Mouse (Mus musculus) forebrain, embryonic 12.5 days (tissue): Measurements from ENCODE around the gene Nrsn2. TPM values are rescaled to one million over a fixed set of nuclear protein-coding genes. Genes with fewer than 3 reads are reported as not detected.
A peak's percentile ranks its signal among the peaks of the same experiment; 100 is the strongest.

Experiments used
- ATAC-seq: fragments of 200-750 bp; cut with Nextera tagmentation; 2 replicates; pipeline ENCODE4 v1.8.0; 2017; ENCODE audit warnings: moderate TSS enrichment; ENCODE audit not compliant: low FRiP score
- H3K27ac ChIP-seq: fragments of 300-500 bp; sonication (generic); 2 replicates; pipeline ENCODE4 v1.5.1; 2016; ENCODE audit warnings: mild to moderate bottlenecking
- H3K27me3 ChIP-seq: fragments of 300-500 bp; sonication (generic); 2 replicates; pipeline ENCODE4 v1.6.1; 2016; ENCODE audit warnings: mild to moderate bottlenecking
- H3K36me3 ChIP-seq: fragments of 300-500 bp; sonication (generic); replicated peaks from 2 replicates; pipeline ENCODE4 v1.6.1; 2016; ENCODE audit warnings: mild to moderate bottlenecking
- H3K4me1 ChIP-seq: fragments of 300-500 bp; sonication (generic); 2 replicates; pipeline ENCODE4 v1.6.1; 2016
- H3K4me2 ChIP-seq: fragments of 300-500 bp; sonication (generic); 2 replicates; pipeline ENCODE4 v1.6.1; 2016; ENCODE audit warnings: mild to moderate bottlenecking, moderate library complexity
- H3K4me3 ChIP-seq: fragments of 300-500 bp; sonication (generic); replicated peaks from 2 replicates; pipeline ENCODE4 v1.5.1; 2016; ENCODE audit warnings: mild to moderate bottlenecking
- H3K9ac ChIP-seq: fragments of 300-500 bp; sonication (generic); 2 replicates; pipeline ENCODE4 v1.6.1; 2016; ENCODE audit warnings: mild to moderate bottlenecking
- H3K9me3 ChIP-seq: fragments of 300-500 bp; sonication (generic); 2 replicates; pipeline ENCODE4 v1.6.1; 2016
- WGBS: fragments of 180-500 bp; shearing (Covaris S2); methylation state at CpG from one replicate; pipeline ENCODE4 v1.1.7; 2016; 5-methylcytosine and 5-hydroxymethylcytosine counted together
- polyA plus RNA-seq: library from polyadenylated mRNA; unstranded; fragments of >200 nt; fragmentation: Nextera tagmentation; extraction: Ambion mirVana; gene quantifications from 2 replicates; pipeline ENCODE4 v1.2.1, GENCODE M21; 2016

The Nrsn2 gene
- polyA plus RNA-seq, 1 experiment from 2014 or later: 11.1 TPM

DNA sequence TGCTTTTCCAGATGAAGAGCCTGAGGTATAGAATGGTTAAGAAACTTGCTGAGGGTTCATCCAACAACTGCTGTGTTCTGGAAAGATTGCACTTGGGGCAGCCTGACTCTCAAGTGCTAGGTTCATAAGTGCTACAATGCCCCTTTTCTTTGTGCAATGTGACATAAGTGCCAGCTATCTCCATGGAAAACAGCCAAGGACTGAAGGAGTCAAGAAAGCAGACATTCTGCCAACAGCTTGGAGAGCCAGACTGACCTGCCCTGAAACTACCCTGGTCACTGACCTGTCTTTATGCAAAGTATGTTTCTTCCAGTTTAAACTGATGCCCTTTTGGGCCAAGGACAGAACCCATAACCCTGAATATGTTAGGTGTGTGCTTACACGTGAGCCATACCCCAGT is 39.6 kb downstream of the Nrsn2 start:
- H3K4me3 ChIP-seq: no peak overlapping the region
- no peak overlapping the region for H3K27ac ChIP-seq
- H3K36me3 ChIP-seq: no peaks in the 10 kb centered on the region
- H3K4me2 ChIP-seq: no peak overlapping the region
- H3K27me3 ChIP-seq: peaks cover 16% of the 10 kb centered on the region; the same call in 1 of the 2 replicates
- ATAC-seq: no peak
- H3K4me1 ChIP-seq: peaks cover 3% of the 10 kb centered on the region; the same call in 1 of the 2 replicates
- no peak overlapping the region for H3K9ac ChIP-seq
- no peaks in the 10 kb centered on the region for H3K9me3 ChIP-seq
- 76% methylated on average over 1 of the region's 1 CpGs for WGBS

DNA sequence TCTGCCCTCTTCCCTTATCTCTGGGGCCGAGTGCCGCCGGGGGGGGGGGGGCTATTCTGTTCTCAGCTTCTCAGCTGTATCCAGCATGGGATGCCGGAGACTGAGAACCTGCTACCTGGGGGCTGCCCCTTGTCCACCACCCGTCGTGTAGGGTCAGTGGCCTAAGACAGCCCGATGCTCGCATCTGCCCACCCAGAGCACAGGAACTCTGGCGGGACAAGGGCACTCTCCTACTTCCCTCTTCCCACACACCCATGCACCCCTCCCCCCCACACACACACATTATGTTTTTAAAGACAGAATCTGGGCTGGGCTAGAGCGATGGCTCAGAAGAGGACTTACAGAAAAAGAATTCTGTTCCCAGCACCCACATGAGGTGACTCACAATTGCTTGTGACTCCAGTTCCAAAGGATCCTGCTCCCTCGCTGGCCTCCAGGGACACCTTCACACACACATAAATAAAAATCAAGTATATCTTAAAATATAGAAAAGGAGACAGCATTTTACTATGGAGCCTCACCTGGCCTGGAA is 41.1 kb downstream of the Nrsn2 start:
- H3K9ac ChIP-seq: no peak overlapping the region
- H3K9me3 ChIP-seq: no peaks in the 10 kb centered on the region
- H3K4me3 ChIP-seq: no peak overlapping the region
- no peak for ATAC-seq
- no peak overlapping the region for H3K27ac ChIP-seq
- peaks cover 14% of the 10 kb centered on the region; the same call in 1 of the 2 replicates for H3K27me3 ChIP-seq
- peaks cover 17% of the 10 kb centered on the region for H3K4me1 ChIP-seq
- 47% methylated on average over 11 of the region's 11 CpGs for WGBS
- no peak overlapping the region for H3K4me2 ChIP-seq
- 0 out of 2 replicates have a peak, but pooled peaks cover 5% of the 10 kb centered on the region for H3K36me3 ChIP-seq

DNA sequence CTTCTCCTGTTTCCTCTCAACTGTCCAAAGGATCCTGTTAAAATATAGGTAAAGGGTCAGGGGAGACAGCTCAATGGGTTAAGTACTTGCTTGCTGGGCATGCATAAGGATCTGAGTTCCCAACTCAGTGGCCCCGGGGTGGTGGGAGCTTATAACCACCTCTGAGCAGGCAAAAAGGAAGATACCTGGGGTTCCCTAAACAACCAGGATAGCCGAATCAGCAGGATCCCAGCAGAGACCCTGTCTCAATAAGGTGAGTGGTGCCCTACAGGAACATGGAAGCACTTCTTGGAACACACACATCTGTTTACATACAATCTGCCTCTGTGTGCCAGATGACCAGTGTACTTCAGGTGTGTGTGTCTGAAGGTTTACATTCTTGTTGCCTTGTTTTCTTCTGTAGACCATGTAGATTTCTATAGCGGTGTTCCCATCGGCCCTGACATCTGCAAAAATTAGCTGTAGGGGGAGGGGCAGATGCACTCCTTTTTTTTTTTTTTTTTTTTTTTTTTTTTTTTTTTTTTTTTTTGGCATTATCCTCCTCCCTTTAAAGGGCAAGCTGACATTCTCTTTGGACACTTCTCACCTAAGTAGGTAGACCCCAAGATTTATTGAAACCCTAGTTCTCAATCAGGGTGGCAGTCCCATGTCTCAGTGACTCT is 43.0 kb downstream of the Nrsn2 start:
- H3K4me2 ChIP-seq: no peak overlapping the region
- H3K36me3 ChIP-seq: peaks cover 21% of the 10 kb centered on the region; the same call in 1 of the 2 replicates
- H3K27me3 ChIP-seq: peaks cover 14% of the 10 kb centered on the region; the same call in 1 of the 2 replicates
- H3K4me1 ChIP-seq: peaks cover 19% of the 10 kb centered on the region
- H3K4me3 ChIP-seq: no peak overlapping the region
- no peak for ATAC-seq
- 86% methylated on average over 4 of the region's 4 CpGs for WGBS
- H3K27ac ChIP-seq: no peak overlapping the region
- H3K9me3 ChIP-seq: no peaks in the 10 kb centered on the region
- no peak overlapping the region for H3K9ac ChIP-seq

DNA sequence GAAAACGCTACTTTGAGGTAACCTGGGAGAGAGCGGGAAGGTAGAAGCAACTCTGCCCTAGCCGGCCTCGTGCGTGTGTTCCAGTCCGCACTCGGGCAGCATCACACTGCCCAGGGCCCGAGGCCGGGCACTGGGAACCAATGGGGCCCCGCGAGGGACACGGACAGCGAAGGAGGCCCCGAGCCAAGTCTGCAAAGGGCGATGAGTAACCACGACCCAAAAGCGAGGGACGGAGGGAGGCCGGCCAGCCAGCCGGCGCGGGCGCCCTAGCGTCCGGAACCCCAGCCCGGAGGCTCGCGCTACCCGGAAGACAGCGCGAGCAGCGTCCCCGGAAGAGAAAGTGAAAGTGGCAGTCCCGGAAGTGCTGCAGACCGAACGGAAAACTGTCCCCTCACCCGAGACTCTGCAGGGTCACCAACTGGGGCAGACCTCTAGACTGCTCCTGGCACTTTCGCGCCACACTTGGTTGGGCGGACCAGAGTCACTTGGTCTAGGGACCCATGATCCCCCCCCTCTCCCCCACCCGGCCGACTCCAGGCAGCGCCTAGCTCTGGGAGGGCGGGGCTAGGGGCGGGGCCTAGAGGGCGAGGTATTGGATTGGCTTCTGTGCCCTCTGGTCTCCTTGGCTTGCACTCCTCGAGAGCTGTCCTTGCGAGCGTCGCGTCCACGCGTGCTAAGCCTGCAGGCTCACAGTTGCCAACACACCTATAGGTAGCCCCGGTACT is 44.2 kb downstream of the Nrsn2 start, which contains the start of gene Rbck1:
TSS of gene Rbck1 (minus strand) at position 553 of the 725 bp plus-strand sequence.
- under 1% methylated on average over 54 of the region's 54 CpGs for WGBS
- Histone ChIP-seq H3K9me3 (no peaks in the 10 kb centered on the region), H3K27ac (peak within 1 kb of the TSS; percentile 85), H3K4me1 (peaks cover 19% of the 10 kb centered on the region), H3K4me3 (peak within 1 kb of the TSS; percentile 85), H3K9ac (peak within 1 kb of the TSS; percentile 94), H3K27me3 (peaks cover 14% of the 10 kb centered on the region; the same call in 1 of the 2 replicates), H3K4me2 (peak within 1 kb of the TSS; percentile 85), H3K36me3 (peaks cover 32% of the 10 kb centered on the region)
- ATAC-seq: peak; percentile 96

DNA sequence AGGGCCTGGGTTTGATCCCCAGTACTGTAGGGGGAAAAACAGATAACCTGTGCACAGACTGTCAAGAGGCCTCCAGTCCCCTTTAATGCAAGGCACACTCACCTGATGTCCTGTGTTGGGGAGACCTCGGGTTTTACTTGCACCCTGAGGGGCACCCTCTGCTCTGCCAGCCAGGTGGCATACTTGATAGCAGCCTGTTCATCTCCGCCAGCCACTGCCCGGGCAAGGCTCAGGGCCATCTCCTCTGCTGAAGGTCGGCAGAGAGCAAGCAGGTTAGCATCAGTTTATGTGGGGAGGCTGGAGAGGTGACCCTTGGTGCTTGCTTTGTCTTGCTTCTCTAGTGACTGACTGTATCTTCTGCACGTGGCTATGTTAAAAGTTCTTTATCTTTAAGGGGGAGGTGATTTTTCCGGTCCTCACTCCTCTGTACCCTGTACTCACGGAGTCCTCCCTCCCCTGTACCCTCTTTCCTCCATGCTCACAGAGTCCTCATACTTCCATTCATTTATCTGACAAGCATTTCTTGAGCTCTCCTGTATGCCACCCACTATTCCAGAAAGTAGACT is 45.5 kb downstream of the Nrsn2 start:
- 77% methylated on average over 7 of the region's 7 CpGs for WGBS
- ATAC-seq: no peak

DNA sequence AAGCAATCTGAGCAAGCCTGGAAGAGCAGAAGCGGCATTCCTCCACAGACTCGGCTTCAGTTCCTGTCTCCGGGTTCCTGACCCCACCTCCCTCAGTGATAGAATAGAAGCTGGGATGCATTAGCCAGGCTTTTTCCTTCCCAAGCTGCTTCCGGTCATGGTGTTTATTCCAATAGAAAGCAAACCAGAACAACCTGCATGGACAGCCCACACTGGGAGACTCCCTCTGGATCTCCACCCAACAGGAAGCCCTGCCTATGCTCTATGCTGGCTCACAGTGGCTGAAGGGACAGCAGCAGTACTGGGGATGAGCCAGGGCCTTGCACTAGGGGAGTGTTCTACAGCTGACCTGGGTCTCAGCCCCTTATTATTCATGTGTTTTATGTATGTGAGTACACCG is 48.5 kb downstream of the Nrsn2 start:
- peaks cover 19% of the 10 kb centered on the region for H3K4me1 ChIP-seq
- H3K36me3 ChIP-seq: peaks cover 74% of the 10 kb centered on the region
- H3K9me3 ChIP-seq: no peaks in the 10 kb centered on the region
- H3K27ac ChIP-seq: no peak overlapping the region
- WGBS: 90% methylated on average over 5 of the region's 5 CpGs
- H3K4me3 ChIP-seq: no peak overlapping the region
- ATAC-seq: no peak
- no peak overlapping the region for H3K9ac ChIP-seq
- H3K27me3 ChIP-seq: no peaks in the 10 kb centered on the region
- no peak overlapping the region for H3K4me2 ChIP-seq

More for the DNA sequence above, 45.5 kb downstream of the Nrsn2 start:
- Histone ChIP-seq H3K27me3 (peaks cover 4% of the 10 kb centered on the region; the same call in 1 of the 2 replicates), H3K9ac (peak overlapping the region; percentile 47; the same call in 1 of the 2 replicates), H3K27ac (no peak overlapping the region), H3K4me3 (peak overlapping the region; percentile 85), H3K4me1 (peaks cover 19% of the 10 kb centered on the region), H3K4me2 (peak overlapping the region; percentile 85), H3K9me3 (no peaks in the 10 kb centered on the region), H3K36me3 (peaks cover 46% of the 10 kb centered on the region)

DNA sequence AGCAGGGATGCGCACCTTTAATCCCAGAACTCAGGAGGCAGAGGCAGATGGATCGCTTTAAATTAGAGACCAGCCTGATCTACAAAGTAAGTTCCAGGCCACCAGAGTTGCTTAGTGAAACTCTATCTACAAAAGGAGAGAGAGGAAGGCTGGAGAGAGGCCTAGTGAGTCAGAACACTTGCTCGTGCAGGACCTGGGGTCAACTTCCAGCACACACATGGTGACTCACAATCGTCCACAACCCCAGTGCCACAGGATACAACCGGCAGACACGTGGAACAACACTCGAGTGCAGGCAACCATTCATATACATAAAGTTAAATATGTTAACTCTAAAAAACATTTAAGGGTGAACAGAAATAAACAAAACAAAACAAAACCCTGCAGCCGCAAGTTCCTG is 49.8 kb downstream of the Nrsn2 start:
- no peak overlapping the region for H3K4me3 ChIP-seq
- H3K27me3 ChIP-seq: no peaks in the 10 kb centered on the region
- no peak overlapping the region for H3K27ac ChIP-seq
- 92% methylated on average over 8 of the region's 8 CpGs for WGBS
- H3K9me3 ChIP-seq: no peaks in the 10 kb centered on the region
- H3K4me1 ChIP-seq: peaks cover 14% of the 10 kb centered on the region
- no peak for ATAC-seq
- peaks cover 87% of the 10 kb centered on the region for H3K36me3 ChIP-seq
- H3K4me2 ChIP-seq: no peak overlapping the region
- no peak overlapping the region for H3K9ac ChIP-seq

DNA sequence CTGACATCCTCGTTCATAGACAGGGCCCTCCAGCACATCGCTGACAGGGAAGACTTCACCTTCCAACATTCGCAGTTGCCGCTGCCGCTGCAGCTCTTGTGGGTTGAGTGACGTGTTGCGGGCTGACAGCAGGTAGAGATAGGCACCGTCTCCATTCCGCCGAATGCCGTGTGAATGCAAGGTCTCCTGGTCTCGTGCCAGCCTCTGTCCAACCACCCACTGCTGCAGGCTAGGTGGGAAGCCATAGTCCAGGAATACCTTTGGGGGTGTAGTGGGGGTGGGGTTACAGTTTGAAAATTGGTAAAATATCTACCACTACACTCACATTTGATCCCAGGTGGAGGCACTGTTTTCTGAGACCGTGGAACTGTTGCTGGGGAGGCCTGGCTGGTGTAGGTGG is 50.3 kb downstream of the Nrsn2 start:
- WGBS: 94% methylated on average over 13 of the region's 13 CpGs
- peaks cover 92% of the 10 kb centered on the region for H3K36me3 ChIP-seq
- H3K27me3 ChIP-seq: no peaks in the 10 kb centered on the region
- H3K9ac ChIP-seq: no peak overlapping the region
- no peak for ATAC-seq
- no peak overlapping the region for H3K4me3 ChIP-seq
- no peak overlapping the region for H3K4me2 ChIP-seq
- H3K4me1 ChIP-seq: peaks cover 10% of the 10 kb centered on the region
- H3K9me3 ChIP-seq: no peaks in the 10 kb centered on the region
- no peak overlapping the region for H3K27ac ChIP-seq

DNA sequence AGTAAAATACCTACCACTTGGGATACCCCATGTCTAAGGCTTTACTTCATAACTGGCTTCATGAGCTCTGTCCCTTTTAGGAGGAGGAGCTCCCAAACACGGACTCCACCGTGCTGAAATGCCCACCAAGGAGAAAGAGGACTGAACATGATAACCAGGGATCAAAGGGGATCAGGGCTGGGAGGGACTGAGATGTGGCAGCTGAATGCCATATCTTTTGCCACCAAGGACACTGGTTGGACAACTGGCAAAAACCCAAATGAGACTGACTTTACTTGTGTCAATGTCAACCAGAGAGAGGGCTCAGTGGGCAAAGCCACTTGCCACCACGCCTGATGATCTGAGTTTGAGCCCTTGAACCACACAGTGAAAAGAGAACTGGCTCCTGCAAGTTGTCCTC is 51.6 kb downstream of the Nrsn2 start:
- WGBS: 98% methylated on average over 3 of the region's 3 CpGs
- Histone ChIP-seq H3K27me3 (no peaks in the 10 kb centered on the region), H3K27ac (no peak overlapping the region), H3K4me1 (no peaks in the 10 kb centered on the region), H3K4me2 (no peak overlapping the region), H3K9ac (no peak overlapping the region), H3K4me3 (no peak overlapping the region), H3K36me3 (peaks cover 96% of the 10 kb centered on the region), H3K9me3 (no peaks in the 10 kb centered on the region)
- ATAC-seq: no peak

DNA sequence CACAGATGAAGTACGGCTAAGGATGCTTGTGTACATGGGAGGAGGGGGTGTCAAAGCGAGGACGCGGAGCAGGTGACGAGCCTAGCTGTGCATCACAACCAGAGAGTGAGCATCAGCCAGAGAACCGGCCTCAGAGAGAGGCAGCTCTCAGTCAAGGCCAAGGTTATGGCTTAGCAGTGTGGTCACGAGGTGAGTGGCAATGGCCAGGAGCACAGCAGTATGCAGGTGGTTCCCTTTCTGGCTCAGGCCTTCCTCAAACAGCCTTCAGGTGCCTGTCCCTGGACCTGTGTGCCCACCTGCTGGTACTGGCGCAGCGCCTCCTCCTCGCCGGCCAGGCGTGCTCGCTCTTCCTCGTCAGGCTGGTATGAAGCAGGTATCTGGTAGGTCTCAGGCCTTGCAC is 52.5 kb downstream of the Nrsn2 start:
- WGBS: 97% methylated on average over 14 of the region's 14 CpGs
- Histone ChIP-seq H3K27me3 (no peaks in the 10 kb centered on the region), H3K9me3 (no peaks in the 10 kb centered on the region), H3K4me1 (no peaks in the 10 kb centered on the region), H3K36me3 (peaks cover 96% of the 10 kb centered on the region), H3K4me3 (no peak overlapping the region), H3K4me2 (no peak overlapping the region), H3K9ac (no peak overlapping the region), H3K27ac (no peak overlapping the region)
- no peak for ATAC-seq

DNA sequence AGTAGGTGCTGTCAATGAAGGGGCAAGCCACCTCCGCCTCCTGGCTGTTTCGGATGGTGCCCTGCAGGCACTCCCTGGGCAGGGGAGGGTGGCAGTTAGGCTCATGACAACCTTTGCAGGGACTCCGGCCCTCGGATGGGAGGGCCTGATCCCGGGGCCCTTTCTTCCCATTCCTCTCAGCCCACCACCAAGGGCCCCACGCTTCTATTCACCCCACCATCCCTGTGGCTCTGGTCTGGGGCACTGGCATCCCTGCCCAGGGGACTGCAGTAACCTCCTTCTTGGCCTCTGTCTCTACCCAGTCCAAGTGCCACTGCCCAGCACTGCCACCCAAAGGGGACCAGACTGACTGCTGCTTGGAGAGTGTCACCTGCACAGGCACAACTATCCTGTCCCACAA is 54.2 kb downstream of the Nrsn2 start:
- ATAC-seq: no peak
- Histone ChIP-seq H3K4me2 (no peak overlapping the region), H3K36me3 (peaks cover 94% of the 10 kb centered on the region), H3K27me3 (no peaks in the 10 kb centered on the region), H3K4me1 (no peaks in the 10 kb centered on the region), H3K9me3 (no peaks in the 10 kb centered on the region), H3K9ac (no peak overlapping the region), H3K27ac (no peak overlapping the region), H3K4me3 (no peak overlapping the region)
- WGBS: 96% methylated on average over 6 of the region's 6 CpGs

DNA sequence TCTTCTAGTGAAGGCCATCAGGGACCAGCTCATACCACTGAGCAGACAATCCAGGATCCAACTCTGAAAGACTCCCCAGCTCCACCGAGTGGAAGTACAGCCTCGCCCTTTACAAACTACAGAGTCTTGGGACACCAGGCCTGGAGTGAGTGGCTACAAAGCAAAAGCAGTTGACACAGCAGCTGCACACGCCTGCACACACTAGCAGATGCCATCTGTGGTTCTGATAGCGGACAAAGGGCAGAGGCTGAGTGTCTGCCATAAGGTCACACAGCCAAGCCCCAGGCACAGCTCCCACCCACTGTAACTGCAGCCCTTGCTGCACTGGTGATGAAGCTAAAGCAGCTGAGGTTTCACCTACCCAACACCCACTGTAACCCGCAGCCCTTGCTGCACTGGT is 54.9 kb downstream of the Nrsn2 start:
- no peak overlapping the region for H3K9ac ChIP-seq
- no peak overlapping the region for H3K27ac ChIP-seq
- H3K4me2 ChIP-seq: no peak overlapping the region
- H3K36me3 ChIP-seq: peaks cover 94% of the 10 kb centered on the region
- no peak for ATAC-seq
- H3K9me3 ChIP-seq: no peaks in the 10 kb centered on the region
- WGBS: 94% methylated on average over 5 of the region's 5 CpGs
- no peak overlapping the region for H3K4me3 ChIP-seq
- no peaks in the 10 kb centered on the region for H3K27me3 ChIP-seq
- no peaks in the 10 kb centered on the region for H3K4me1 ChIP-seq
